Mouse (Mus musculus): ENCODE measurements around the gene Sass6. TPM values are rescaled to one million over a fixed set of nuclear protein-coding genes. Genes with fewer than 3 reads are reported as not detected.
A peak's percentile ranks its signal among the peaks of the same experiment; 100 is the strongest.
"Not testable (repeated sequence)": the region's sequence is repeated elsewhere in the genome, so short reads cannot be mapped to it uniquely, and the experiment has no call there.

The Sass6 gene
- total RNA-seq (2021), result 1 to 10 TPM; 8.3 to 8.7 TPM
- long read RNA-seq, partial matches to known transcripts, result 1 of 2 reads
- long read RNA-seq, other reads (novel, unspliced or antisense), result 1 of 2 reads

- peak; percentile 93 to 99 for DNase-seq (ENCODE audit: low spot score in 2 of 2)
These were observed at the start of gene Sass6 for GRCm38 (mm10) chr3:116594728-116595602. Gene Sass6, plus strand, starts transcription at chr3:116594982.

GRCm38 (mm10) chr3:116547430-116547829 is 47.4 kb upstream of the Sass6 start:
- no peak for DNase-seq (ENCODE audit: low spot score in 2 of 2)

GRCm38 (mm10) chr3:116551362-116551761 is 43.4 kb upstream of the Sass6 start:
- DNase-seq (ENCODE audit: low spot score in 2 of 2), result no peak

GRCm38 (mm10) chr3:116561315-116561714 is 33.5 kb upstream of the Sass6 start:
- DNase-seq (ENCODE audit: low spot score in 2 of 2), result not testable (repeated sequence)

DNA sequence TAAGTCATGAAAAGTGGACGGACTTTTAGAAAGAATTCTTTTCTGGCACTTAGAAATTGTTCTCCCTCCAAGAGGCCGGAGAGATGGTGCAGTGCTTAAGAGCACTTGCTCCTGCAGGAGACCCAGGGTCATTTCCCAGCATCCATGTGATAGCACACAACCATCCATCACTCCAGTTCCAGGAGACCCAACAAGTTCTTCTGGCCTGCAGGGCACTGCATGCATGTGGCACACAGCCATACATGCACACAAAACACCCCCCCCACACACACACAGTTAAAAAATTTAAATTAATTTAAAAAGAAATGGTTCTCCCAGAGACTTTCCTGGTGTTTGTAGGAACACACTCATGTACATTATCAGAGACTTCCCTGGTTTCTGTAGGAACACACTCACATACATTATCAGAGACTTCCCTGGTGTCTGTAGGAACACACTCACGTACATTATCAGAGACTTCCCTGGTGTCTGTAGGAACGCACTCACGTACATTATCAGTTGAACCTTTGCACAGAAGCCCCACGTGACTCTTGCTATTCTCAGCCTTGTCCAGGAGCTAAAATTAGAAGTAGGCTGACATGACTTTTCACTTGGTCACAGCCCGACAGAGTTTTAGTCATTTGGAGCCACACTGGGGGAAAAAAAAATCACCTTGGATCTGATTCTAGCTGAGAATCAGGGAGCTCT is 32.2 kb upstream of the Sass6 start, which contains the start of gene Lrrc39:
TSS of gene Lrrc39 (plus strand) at position 566 of the 687 bp plus-strand sequence.
- no peak for DNase-seq (ENCODE audit: low spot score in 2 of 2)

DNA sequence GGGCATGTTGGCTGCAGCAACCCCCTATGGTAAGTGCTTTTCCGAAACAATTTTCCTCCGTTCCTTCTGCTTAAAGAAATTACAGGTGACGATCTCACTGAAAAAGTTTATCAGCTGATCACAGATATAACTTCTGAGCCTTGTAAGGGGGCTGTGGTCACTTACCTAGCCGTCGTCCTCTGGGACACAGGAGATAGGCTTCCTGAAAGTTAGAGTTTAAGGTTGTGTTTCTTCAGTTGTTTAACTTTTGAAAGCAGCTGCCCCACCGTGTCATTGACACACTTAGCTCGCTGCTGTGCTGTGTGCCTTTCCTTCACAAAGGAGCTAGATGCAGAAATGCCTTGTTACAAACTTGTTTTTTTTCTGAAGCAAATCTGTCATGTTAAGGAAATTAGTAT is 31.7 kb upstream of the Sass6 start:
- no peak for DNase-seq (ENCODE audit: low spot score in 2 of 2)

GRCm38 (mm10) chr3:116570628-116571027 is 24.2 kb upstream of the Sass6 start:
- DNase-seq (ENCODE audit: low spot score in 2 of 2), result no peak

GRCm38 (mm10) chr3:116577286-116577685 is 17.5 kb upstream of the Sass6 start:
- DNase-seq (ENCODE audit: low spot score in 2 of 2), result no peak

DNA sequence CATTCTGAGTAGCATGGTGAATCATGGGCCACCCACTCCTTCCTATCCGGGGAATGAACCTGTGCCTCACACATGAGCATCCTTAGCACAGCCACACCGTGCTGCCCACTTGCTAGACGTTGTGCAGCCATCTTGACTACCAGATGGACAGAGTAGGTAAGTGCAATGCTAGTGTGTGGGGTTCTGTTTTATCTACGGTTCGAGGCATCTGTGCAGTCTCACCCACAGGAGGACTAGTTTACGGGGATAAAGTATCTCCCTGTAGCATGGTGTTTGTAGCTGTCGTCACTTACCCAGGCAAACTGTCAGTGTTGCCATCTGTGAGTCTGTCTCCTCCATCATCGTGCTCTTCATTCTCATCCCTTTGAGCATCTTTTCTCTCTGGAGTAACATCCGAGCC is 12.6 kb upstream of the Sass6 start:
- DNase-seq (ENCODE audit: low spot score in 2 of 2), result peak; percentile 13 to 47

GRCm38 (mm10) chr3:116594076-116594727 is 580 bp upstream of the Sass6 start:
- no peak for DNase-seq (ENCODE audit: low spot score in 2 of 2)

DNA sequence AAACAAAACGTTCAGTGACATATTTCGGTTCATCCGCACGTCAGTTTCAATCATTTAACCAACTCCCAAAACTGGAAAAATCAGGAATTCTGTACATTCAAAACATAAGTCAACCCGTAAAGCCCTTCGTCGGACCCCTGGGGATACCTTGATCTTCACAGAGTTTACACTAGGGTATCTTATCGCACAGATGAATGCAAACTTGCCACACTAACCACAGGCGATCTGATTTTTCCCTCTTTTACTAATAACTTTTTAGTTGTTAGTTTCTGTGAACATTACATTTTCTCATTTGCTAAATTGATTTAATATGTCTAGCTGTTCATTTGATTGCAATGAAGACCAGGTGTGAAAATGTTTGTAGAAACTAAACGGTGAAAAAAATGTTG is 815 bp downstream of the Sass6 start:
- no peak for DNase-seq (ENCODE audit: low spot score in 2 of 2)

DNA sequence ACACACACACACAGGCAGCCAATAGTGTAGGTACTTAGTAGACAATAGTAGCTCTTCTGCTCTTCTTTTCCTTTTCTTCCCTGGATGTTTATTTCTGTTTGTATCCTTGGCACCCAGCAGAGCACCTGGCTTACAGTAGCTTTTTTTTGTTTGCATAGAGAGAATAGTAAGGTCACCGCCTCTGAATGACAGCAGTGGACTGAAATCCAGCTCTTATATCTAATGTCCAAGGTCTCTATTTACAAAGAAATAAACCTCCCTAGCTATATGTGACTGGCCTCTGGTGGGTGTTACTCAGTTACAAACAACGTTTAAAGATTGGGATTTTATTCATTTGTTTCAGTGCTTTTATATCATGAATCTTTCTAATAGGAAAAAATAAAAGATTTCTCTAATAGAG is 4.9 kb downstream of the Sass6 start:
- no peak for DNase-seq (ENCODE audit: low spot score in 2 of 2)

GRCm38 (mm10) chr3:116601005-116601404 is 6.2 kb downstream of the Sass6 start:
- DNase-seq (ENCODE audit: low spot score in 2 of 2), result no peak

- no peak for DNase-seq (ENCODE audit: low spot score in 2 of 2)
These were observed 7.0 kb downstream of the Sass6 start for GRCm38 (mm10) chr3:116601781-116602180.

GRCm38 (mm10) chr3:116604570-116604969 is 9.8 kb downstream of the Sass6 start:
- DNase-seq (ENCODE audit: low spot score in 2 of 2), result no peak

- peak in 1 of 2 experiments; percentile 42 for DNase-seq (ENCODE audit: low spot score in 2 of 2)
These were observed 19.6 kb downstream of the Sass6 start, which contains the start of gene Trmt13 for GRCm38 (mm10) chr3:116614295-116614892. Gene Trmt13, minus strand, starts transcription at chr3:116614587.

- DNase-seq (ENCODE audit: low spot score in 2 of 2), result no peak
These were observed 20.7 kb downstream of the Sass6 start for GRCm38 (mm10) chr3:116615318-116616068.

GRCm38 (mm10) chr3:116618855-116619254 is 24.1 kb downstream of the Sass6 start:
- DNase-seq (ENCODE audit: low spot score in 2 of 2), result no peak

DNA sequence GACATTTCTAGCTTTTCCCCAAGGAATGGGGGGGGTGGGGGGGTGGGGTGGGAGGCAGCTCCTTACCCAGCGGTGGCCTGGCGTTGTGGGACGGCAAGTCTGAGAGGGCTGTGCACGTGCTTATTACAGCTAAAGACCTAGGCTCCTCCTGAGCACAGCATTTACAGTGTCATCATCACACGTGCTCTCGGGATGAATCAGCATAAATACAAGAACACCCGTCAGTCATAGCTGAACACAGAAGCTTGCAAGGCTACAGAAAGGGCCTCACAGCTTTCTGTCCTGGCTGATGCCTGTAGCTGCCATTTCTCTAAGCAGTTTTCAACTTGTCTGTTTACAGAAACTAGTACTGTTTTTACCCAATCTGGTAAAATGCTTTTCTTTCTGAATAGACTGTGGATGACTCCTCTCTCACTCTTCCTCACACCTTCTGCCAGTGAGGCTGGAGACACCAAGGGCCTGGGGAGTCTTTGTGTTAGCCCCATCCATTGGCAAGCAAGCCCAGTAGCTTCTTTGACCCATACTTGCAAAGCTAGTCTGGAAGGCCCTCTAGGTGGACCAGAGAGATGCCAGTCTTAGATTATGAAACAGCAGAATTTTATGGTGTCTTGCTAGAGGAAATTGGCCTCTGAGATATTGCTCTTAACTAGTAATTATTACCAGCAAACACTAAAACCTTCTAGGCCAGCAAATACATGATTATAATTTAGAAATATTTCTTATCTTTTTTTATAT is 26.0 kb downstream of the Sass6 start:
- DNase-seq (ENCODE audit: low spot score in 2 of 2), result no peak

- no peak for DNase-seq (ENCODE audit: low spot score in 2 of 2)
These were observed 27.9 kb downstream of the Sass6 start for GRCm38 (mm10) chr3:116622641-116623040.
